Mouse (Mus musculus): ENCODE measurements around the gene Tmem125.

DNA sequence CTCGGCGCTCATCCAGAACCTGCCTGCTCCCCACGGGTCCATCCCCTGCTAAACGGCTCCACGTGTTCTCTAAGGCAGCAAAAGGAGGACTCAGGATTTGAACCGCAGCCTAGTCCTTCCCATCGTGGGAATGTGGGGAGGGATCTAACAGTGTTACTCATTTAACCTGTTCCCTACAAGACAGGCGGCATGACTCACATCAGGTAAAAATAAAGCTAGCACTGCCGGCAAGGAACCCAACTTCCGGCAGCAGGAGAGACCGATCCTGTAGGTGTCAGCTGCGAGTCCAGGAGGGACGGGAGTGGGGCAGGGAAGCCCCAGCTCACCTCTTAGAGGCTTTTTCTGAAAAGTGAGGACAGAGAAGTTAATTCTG lies 700 bp downstream of the Tmem125 start:
- TF ChIP-seq CTCF (IDR thresholded peaks at IDR 0.05; ENCODE audit: insufficient read depth, low read length) (no peak), POLR2A (IDR thresholded peaks at IDR 0.05; ENCODE audit: borderline replicate concordance, extremely low read depth, low read depth, low read length) (no peak)

Measured in lung, adult 2 months (tissue).